Mouse (Mus musculus) lung, postnatal 0 days (tissue): ENCODE measurements around the gene Arhgap22.

Experiments
- CTCF ChIP-seq: IDR thresholded peaks from 2 replicates; pipeline ENCODE4 v1.5.1; 2016; ENCODE audit warnings: antibody characterized with exemption, mild to moderate bottlenecking
- EP300 ChIP-seq: IDR thresholded peaks from 2 replicates; pipeline ENCODE4 v1.6.1; 2016; ENCODE audit warnings: antibody characterized with exemption, mild to moderate bottlenecking, control low read depth

DNA sequence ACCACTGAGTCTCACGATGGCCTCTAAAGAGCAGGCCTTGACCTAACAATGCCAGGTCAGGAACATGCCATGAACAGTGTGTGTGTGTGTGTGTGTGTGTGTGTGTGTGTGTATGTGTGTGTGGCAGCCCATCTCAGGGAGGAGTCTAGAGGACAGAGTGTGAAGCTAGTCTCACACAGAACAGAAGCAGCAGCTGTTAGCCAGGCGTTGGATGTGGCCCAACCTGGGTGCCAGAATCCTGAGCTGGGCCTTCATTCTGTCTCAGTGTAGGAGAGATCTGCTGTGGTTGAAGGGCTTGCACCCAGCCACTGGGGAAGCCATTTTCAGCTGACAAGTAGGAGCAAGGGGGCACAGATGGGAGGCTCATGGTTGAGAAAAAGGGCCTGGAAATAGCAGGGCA lies 64.5 kb downstream of the Arhgap22 start:
- TF ChIP-seq EP300 (no peak), CTCF (no peak)
